Mouse (Mus musculus) neutrophil, adult 65 days (primary cell): Measurements from ENCODE around the gene Kifap3. TPM values are rescaled to one million over a fixed set of nuclear protein-coding genes. Genes with fewer than 3 reads are reported as not detected.

Experiments used
- total RNA-seq: library from RNA; stranded (reverse); gene quantifications from 2 replicates; pipeline ENCODE4 v1.2.4, GENCODE M21; 2023

Kifap3 gene
- 2.5 and 2.7 TPM in 2 replicates for total RNA-seq

DNA sequence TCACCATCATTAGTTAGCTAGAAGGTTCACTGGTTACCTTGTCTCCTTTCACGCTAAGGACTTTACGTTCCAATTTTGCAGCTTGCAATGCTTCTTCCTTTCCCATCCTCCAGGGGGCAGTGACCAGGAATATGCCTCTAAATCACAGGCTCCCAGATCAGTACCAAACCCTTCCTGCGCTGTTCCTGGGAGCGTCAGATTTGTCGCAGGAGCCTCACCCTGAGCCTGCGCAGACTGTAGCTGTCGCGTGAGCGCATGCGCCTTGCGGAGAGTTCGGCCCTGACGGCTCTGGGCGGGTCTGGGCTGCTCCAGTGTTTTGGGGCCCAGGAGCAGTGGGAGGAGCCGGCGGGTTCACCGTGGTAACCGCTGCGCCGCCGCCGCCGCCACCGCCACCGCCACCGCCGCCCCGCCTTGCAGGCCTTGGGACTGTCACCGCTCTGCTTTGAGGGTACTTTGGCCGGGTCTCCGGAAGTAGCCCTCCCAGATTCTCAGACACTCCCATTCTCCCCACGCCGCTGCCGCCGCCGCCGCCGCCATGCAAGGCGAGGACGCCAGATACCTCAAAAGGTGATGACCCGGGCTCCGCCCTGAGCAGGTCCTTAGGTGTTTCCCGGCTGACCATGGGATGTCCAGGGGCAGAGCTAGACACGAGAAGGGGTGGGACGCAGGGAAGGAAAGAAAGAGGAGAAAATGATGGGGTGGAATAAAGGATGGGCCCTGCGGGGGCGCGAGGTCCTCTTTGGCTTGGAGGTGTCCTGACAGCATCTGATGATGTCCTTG, at the start of gene Kifap3:
TSS of gene Kifap3 (plus strand) at position 248 of the 780 bp plus-strand sequence.

DNA sequence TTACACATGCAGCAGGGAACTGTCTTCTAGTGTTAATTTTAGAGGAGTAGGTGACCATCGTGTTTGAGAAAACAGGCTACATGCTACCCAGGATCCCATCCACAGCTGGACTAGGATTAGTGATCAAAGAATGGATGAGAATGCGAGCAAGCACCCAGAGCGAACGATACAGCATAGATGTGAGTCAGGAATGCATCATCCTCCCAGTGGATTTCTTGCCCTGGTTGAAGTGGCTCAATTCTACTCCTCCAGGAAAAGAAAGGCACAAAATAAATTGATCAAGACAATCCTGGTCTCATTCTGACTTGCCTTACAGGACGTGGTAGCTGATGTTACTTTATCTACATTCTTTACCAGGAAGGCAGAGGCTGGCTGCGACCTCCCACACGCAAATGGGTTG, 149.5 kb downstream of the Kifap3 start, which contains the start of gene Scyl3:
TSS of gene Scyl3 (plus strand) at position 255 of the 400 bp plus-strand sequence.

Other genes with a start within 250 kb of the Kifap3 start
- not detected in 2 replicates for gene Mettl11b, start 54.4 kb upstream of the Kifap3 start, total RNA-seq
- gene Scyl3, start 149.5 kb downstream of the Kifap3 start, total RNA-seq, result 19.1 and 20.4 TPM in 2 replicates
- gene BC055324, start 215.2 kb downstream of the Kifap3 start, total RNA-seq, result 6.9 and 10.5 TPM in 2 replicates
- gene Mettl18, start 215.3 kb downstream of the Kifap3 start, total RNA-seq, result 1.7 and 2.4 TPM in 2 replicates